Mouse (Mus musculus): ENCODE data around the gene Pitpnm3. TPM values are rescaled to one million over a fixed set of nuclear protein-coding genes. Genes with fewer than 3 reads are reported as not detected.
A peak's percentile ranks its signal among the peaks of the same experiment; 100 is the strongest.
"Not testable (repeated sequence)": the region's sequence is repeated elsewhere in the genome, so short reads cannot be mapped to it uniquely, and the experiment has no call there.

The Pitpnm3 gene
- 0.01 TPM in 1 of 2 replicates, not detected in the other for polyA plus RNA-seq (2015; fragmentation: Nextera tagmentation; extraction: Ambion mirVana)

GRCm38 (mm10) chr11:72135383-72136158, at the start of gene Pitpnm3:
TSS of gene Pitpnm3 (minus strand) at chr11:72135778.
- H3K27ac ChIP-seq (ENCODE audit: low read length), result no peak within 1 kb of the TSS
- peak within 1 kb of the TSS; percentile 71 for H3K4me2 ChIP-seq (ENCODE audit: low read depth, low read length)
- peak within 1 kb of the TSS; percentile 50 for H3K4me3 ChIP-seq (ENCODE audit: low read depth, low read length)
- no peak within 1 kb of the TSS; the same call in 1 of the 2 replicates for H3K9ac ChIP-seq (ENCODE audit: low read depth, low read length)
- H3K9me3 ChIP-seq (replicated peaks; ENCODE audit: control insufficient read depth, low read length), result no peaks in the 10 kb centered on the region
- no peaks in the 10 kb centered on the region for H3K36me3 ChIP-seq (ENCODE audit: control insufficient read depth, insufficient read depth)
- 1% methylated on average over 70 of the region's 107 CpGs for WGBS (ENCODE audit: insufficient replicate concordance)
- no peaks in the 10 kb centered on the region for H3K4me1 ChIP-seq (ENCODE audit: control insufficient read depth, low read depth, low read length)
- H3K27me3 ChIP-seq (ENCODE audit: control insufficient read depth, insufficient read depth, low read depth, low read length), result peaks cover 43% of the 10 kb centered on the region
- ATAC-seq (ENCODE audit: low read depth), result no peak

GRCm38 (mm10) chr11:72184252-72184651, 48.7 kb upstream of the Pitpnm3 start:
- H3K9me3 ChIP-seq (replicated peaks; ENCODE audit: control insufficient read depth, low read length), result no peaks in the 10 kb centered on the region
- no peak overlapping the region for H3K9ac ChIP-seq (ENCODE audit: low read depth, low read length)
- 0 out of 2 replicates have a peak, but pooled peaks cover under 1% of the 10 kb centered on the region for H3K36me3 ChIP-seq (ENCODE audit: control insufficient read depth, insufficient read depth)
- no peak overlapping the region for H3K27ac ChIP-seq (ENCODE audit: low read length)
- no peak overlapping the region for H3K4me3 ChIP-seq (ENCODE audit: low read depth, low read length)
- H3K4me1 ChIP-seq (ENCODE audit: control insufficient read depth, low read depth, low read length), result no peaks in the 10 kb centered on the region
- 77% methylated on average over 4 of the region's 4 CpGs for WGBS (ENCODE audit: insufficient replicate concordance)
- H3K4me2 ChIP-seq (ENCODE audit: low read depth, low read length), result no peak overlapping the region
- no peak for ATAC-seq (ENCODE audit: low read depth)
- no peaks in the 10 kb centered on the region for H3K27me3 ChIP-seq (ENCODE audit: control insufficient read depth, insufficient read depth, low read depth, low read length)

- no peak overlapping the region for H3K4me3 ChIP-seq (ENCODE audit: low read depth, low read length)
- no peaks in the 10 kb centered on the region for H3K4me1 ChIP-seq (ENCODE audit: control insufficient read depth, low read depth, low read length)
- no peaks in the 10 kb centered on the region for H3K9me3 ChIP-seq (replicated peaks; ENCODE audit: control insufficient read depth, low read length)
- H3K4me2 ChIP-seq (ENCODE audit: low read depth, low read length), result no peak overlapping the region
- WGBS (ENCODE audit: insufficient replicate concordance), result 80% methylated on average over 4 of the region's 4 CpGs
- no peak overlapping the region for H3K27ac ChIP-seq (ENCODE audit: low read length)
- H3K9ac ChIP-seq (ENCODE audit: low read depth, low read length), result no peak overlapping the region
- no peak for ATAC-seq (ENCODE audit: low read depth)
- H3K36me3 ChIP-seq (ENCODE audit: control insufficient read depth, insufficient read depth), result peaks cover 2% of the 10 kb centered on the region; the same call in 1 of the 2 replicates
- no peaks in the 10 kb centered on the region for H3K27me3 ChIP-seq (ENCODE audit: control insufficient read depth, insufficient read depth, low read depth, low read length)
These were observed 45.6 kb upstream of the Pitpnm3 start for GRCm38 (mm10) chr11:72181136-72181535.

- no peaks in the 10 kb centered on the region for H3K27me3 ChIP-seq (ENCODE audit: control insufficient read depth, insufficient read depth, low read depth, low read length)
- ATAC-seq (ENCODE audit: low read depth), result no peak
- H3K4me1 ChIP-seq (ENCODE audit: control insufficient read depth, low read depth, low read length), result no peaks in the 10 kb centered on the region
- WGBS (ENCODE audit: insufficient replicate concordance), result 79% methylated on average over 5 of the region's 5 CpGs
- H3K27ac ChIP-seq (ENCODE audit: low read length), result no peak overlapping the region
- no peak overlapping the region for H3K4me2 ChIP-seq (ENCODE audit: low read depth, low read length)
- peaks cover 2% of the 10 kb centered on the region; the same call in 1 of the 2 replicates for H3K36me3 ChIP-seq (ENCODE audit: control insufficient read depth, insufficient read depth)
- H3K4me3 ChIP-seq (ENCODE audit: low read depth, low read length), result no peak overlapping the region
- no peaks in the 10 kb centered on the region for H3K9me3 ChIP-seq (replicated peaks; ENCODE audit: control insufficient read depth, low read length)
- no peak overlapping the region for H3K9ac ChIP-seq (ENCODE audit: low read depth, low read length)
These were observed 45.0 kb upstream of the Pitpnm3 start for GRCm38 (mm10) chr11:72180556-72180955.

- Histone ChIP-seq H3K36me3 (ENCODE audit: control insufficient read depth, insufficient read depth) (peaks cover 2% of the 10 kb centered on the region; the same call in 1 of the 2 replicates), H3K27ac (ENCODE audit: low read length) (no peak overlapping the region), H3K4me3 (ENCODE audit: low read depth, low read length) (no peak overlapping the region), H3K27me3 (ENCODE audit: control insufficient read depth, insufficient read depth, low read depth, low read length) (no peaks in the 10 kb centered on the region), H3K4me2 (ENCODE audit: low read depth, low read length) (no peak overlapping the region), H3K4me1 (ENCODE audit: control insufficient read depth, low read depth, low read length) (no peaks in the 10 kb centered on the region), H3K9ac (ENCODE audit: low read depth, low read length) (no peak overlapping the region), H3K9me3 (replicated peaks; ENCODE audit: control insufficient read depth, low read length) (no peaks in the 10 kb centered on the region)
- 69% methylated on average over 3 of the region's 3 CpGs for WGBS (ENCODE audit: insufficient replicate concordance)
- no peak for ATAC-seq (ENCODE audit: low read depth)
These were observed 41.0 kb upstream of the Pitpnm3 start for GRCm38 (mm10) chr11:72176553-72176952.

GRCm38 (mm10) chr11:72175966-72176365, 40.4 kb upstream of the Pitpnm3 start:
- ATAC-seq (ENCODE audit: low read depth), result no peak

GRCm38 (mm10) chr11:72174721-72175120, 39.1 kb upstream of the Pitpnm3 start:
- H3K27ac ChIP-seq (ENCODE audit: low read length), result no peak overlapping the region
- ATAC-seq (ENCODE audit: low read depth), result no peak
- no peak overlapping the region for H3K4me3 ChIP-seq (ENCODE audit: low read depth, low read length)
- no peaks in the 10 kb centered on the region for H3K27me3 ChIP-seq (ENCODE audit: control insufficient read depth, insufficient read depth, low read depth, low read length)
- no peaks in the 10 kb centered on the region for H3K4me1 ChIP-seq (ENCODE audit: control insufficient read depth, low read depth, low read length)
- no peak overlapping the region for H3K9ac ChIP-seq (ENCODE audit: low read depth, low read length)
- H3K4me2 ChIP-seq (ENCODE audit: low read depth, low read length), result no peak overlapping the region
- H3K36me3 ChIP-seq (ENCODE audit: control insufficient read depth, insufficient read depth), result peaks cover 2% of the 10 kb centered on the region; the same call in 1 of the 2 replicates
- WGBS (ENCODE audit: insufficient replicate concordance), result 80% methylated on average over 6 of the region's 6 CpGs
- no peaks in the 10 kb centered on the region for H3K9me3 ChIP-seq (replicated peaks; ENCODE audit: control insufficient read depth, low read length)

More at GRCm38 (mm10) chr11:72175966-72176365, 40.4 kb upstream of the Pitpnm3 start:
- H3K9me3 ChIP-seq (replicated peaks; ENCODE audit: control insufficient read depth, low read length), result no peaks in the 10 kb centered on the region
- H3K4me2 ChIP-seq (ENCODE audit: low read depth, low read length), result no peak overlapping the region
- 74% methylated on average over 5 of the region's 5 CpGs for WGBS (ENCODE audit: insufficient replicate concordance)
- H3K36me3 ChIP-seq (ENCODE audit: control insufficient read depth, insufficient read depth), result peaks cover 2% of the 10 kb centered on the region; the same call in 1 of the 2 replicates
- no peaks in the 10 kb centered on the region for H3K4me1 ChIP-seq (ENCODE audit: control insufficient read depth, low read depth, low read length)
- H3K4me3 ChIP-seq (ENCODE audit: low read depth, low read length), result no peak overlapping the region
- H3K27ac ChIP-seq (ENCODE audit: low read length), result no peak overlapping the region
- H3K9ac ChIP-seq (ENCODE audit: low read depth, low read length), result no peak overlapping the region
- no peaks in the 10 kb centered on the region for H3K27me3 ChIP-seq (ENCODE audit: control insufficient read depth, insufficient read depth, low read depth, low read length)

GRCm38 (mm10) chr11:72173506-72173905, 37.9 kb upstream of the Pitpnm3 start:
- WGBS (ENCODE audit: insufficient replicate concordance), result 69% methylated on average over 5 of the region's 5 CpGs
- Histone ChIP-seq H3K9ac (ENCODE audit: low read depth, low read length) (no peak overlapping the region), H3K27ac (ENCODE audit: low read length) (no peak overlapping the region), H3K4me2 (ENCODE audit: low read depth, low read length) (no peak overlapping the region), H3K9me3 (replicated peaks; ENCODE audit: control insufficient read depth, low read length) (no peaks in the 10 kb centered on the region), H3K36me3 (ENCODE audit: control insufficient read depth, insufficient read depth) (peaks cover 2% of the 10 kb centered on the region; the same call in 1 of the 2 replicates), H3K4me3 (ENCODE audit: low read depth, low read length) (no peak overlapping the region), H3K4me1 (ENCODE audit: control insufficient read depth, low read depth, low read length) (no peaks in the 10 kb centered on the region), H3K27me3 (ENCODE audit: control insufficient read depth, insufficient read depth, low read depth, low read length) (no peaks in the 10 kb centered on the region)
- ATAC-seq (ENCODE audit: low read depth), result no peak

- not testable (repeated sequence) for ATAC-seq (ENCODE audit: low read depth); H3K4me3 ChIP-seq (ENCODE audit: low read depth, low read length); H3K4me1 ChIP-seq (ENCODE audit: control insufficient read depth, low read depth, low read length); H3K36me3 ChIP-seq (ENCODE audit: control insufficient read depth, insufficient read depth); H3K9ac ChIP-seq (ENCODE audit: low read depth, low read length); H3K4me2 ChIP-seq (ENCODE audit: low read depth, low read length); H3K27ac ChIP-seq (ENCODE audit: low read length); H3K9me3 ChIP-seq (replicated peaks; ENCODE audit: control insufficient read depth, low read length); H3K27me3 ChIP-seq (ENCODE audit: control insufficient read depth, insufficient read depth, low read depth, low read length)
- WGBS (ENCODE audit: insufficient replicate concordance), result 67% methylated on average over 4 of the region's 4 CpGs
These were observed 36.3 kb upstream of the Pitpnm3 start for GRCm38 (mm10) chr11:72171906-72172305.
